Mouse (Mus musculus): ENCODE measurements around the gene Slc16a7.

The Slc16a7 gene

GRCm38 (mm10) chr10:125324871-125325565 is 64.2 kb downstream of the Slc16a7 start:
- in situ Hi-C loops (cut with MboI; ENCODE audit: low sequenced_read_pairs), result no loop called here

- in situ Hi-C loops (cut with MboI; ENCODE audit: low sequenced_read_pairs), result no loop called here
Measured at GRCm38 (mm10) chr10:125324149-125324834, 65.0 kb downstream of the Slc16a7 start.

DNA sequence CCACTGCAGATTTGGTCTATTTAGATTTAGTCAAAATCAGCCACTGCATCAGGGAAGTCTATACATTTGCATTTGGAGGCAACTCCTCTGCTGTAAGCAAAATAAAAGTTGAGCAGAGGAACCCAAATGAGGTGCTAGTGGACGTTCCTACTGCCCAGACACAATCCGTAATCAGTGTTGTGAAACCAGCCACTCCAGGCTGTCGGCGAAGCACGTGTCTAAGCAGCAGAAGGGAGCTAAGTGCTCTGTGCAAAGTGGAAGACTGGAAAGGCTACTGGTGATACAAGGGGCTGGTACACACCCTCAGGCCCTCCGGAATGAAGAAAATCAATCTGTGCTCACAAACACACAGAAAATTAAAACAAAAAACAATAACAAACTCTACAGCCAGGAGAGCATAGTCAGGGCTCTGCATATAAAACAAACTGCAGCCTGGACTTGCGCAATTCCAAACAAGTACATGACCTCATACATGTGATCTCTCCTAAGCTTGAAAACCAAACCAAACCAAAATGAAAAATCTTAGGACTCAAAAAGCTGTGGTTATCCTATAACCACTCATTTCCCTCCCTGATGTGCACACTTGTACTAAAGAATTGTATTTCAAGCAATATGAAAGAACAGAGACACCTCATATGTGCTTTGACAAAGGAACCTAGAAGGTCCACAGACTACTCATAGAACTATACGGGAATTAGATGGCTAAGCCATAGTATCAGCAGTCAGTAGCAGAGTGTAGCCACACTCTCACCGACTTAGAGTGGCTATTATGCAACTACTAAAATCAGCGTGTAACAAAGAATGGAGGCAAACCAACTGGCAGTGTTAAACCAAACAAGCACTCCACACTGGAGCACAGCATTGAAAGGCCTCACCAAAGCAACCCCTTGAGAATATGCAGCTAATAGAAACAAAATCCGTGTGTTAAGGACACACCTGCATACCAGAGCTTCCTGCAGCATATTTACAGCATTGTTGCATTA is 67.5 kb downstream of the Slc16a7 start:
- in situ Hi-C loops (cut with MboI; ENCODE audit: low sequenced_read_pairs), result no loop called here

DNA sequence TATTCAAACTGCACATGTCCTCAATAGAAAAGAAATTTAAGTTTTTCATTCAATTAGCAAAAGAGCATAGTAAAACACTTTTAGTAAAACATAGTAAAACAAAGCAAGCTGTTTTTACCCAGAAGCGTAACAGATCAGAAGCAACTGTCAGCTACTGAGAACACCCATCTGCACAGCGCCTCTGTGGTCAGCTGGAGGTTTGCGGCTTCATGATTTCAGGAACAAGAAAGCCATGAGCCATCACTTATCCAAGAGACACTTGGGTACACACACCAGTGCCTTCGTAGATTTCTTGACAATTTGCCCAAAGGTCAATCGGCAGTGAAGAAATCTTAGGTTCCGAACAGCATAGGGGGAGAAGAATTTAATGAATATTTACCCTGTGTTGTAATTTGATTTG is 71.9 kb downstream of the Slc16a7 start:
- in situ Hi-C loops (cut with MboI; ENCODE audit: low sequenced_read_pairs), result no loop called here

GRCm38 (mm10) chr10:125310855-125311254 is 78.4 kb downstream of the Slc16a7 start:
- in situ Hi-C loops (cut with MboI; ENCODE audit: low sequenced_read_pairs), result no loop called here

DNA sequence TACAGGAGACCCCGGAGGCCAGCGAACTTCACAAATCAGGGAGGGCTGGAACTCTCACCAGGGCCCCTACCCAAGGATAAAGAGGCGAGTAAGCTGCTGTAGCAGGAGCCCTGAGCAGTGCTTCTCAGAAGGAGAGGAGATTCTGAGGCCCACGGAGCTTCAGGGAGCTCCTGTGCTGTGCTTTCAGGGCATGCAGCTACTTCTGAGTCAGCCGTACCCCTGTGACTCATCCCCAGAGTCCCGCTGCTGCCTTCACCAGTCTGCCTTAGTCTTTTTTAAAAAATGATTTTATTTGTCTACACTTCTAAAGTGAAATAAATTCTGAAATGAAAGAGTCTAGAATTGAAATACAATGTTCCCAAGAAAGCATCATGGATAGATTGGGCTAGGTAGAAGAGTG is 91.2 kb downstream of the Slc16a7 start:
- in situ Hi-C loops (cut with MboI; ENCODE audit: low sequenced_read_pairs), result no loop called here

DNA sequence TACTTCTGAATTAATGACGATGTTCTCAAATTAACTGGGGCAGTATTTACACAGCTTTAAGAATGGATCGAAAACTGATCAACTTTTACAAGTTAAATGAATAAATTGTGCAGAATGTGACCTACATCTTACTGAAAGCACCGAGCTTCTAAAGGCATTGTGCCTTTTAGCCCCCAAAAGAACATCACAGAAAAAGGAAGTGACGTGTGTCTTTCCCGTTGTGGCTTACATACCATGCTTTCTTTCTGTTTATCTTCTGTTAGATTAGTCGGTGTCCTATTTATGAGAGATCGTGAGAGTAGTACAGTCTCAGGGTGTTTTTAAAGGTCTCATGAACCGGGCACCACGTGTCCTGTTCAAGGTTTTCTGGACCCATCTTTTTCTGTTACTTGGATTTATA is 98.9 kb downstream of the Slc16a7 start:
- in situ Hi-C loops (cut with MboI; ENCODE audit: low sequenced_read_pairs), result no loop called here

- in situ Hi-C loops (cut with MboI; ENCODE audit: low sequenced_read_pairs), result no loop called here
Measured at GRCm38 (mm10) chr10:125288560-125288959, 100.7 kb downstream of the Slc16a7 start.

DNA sequence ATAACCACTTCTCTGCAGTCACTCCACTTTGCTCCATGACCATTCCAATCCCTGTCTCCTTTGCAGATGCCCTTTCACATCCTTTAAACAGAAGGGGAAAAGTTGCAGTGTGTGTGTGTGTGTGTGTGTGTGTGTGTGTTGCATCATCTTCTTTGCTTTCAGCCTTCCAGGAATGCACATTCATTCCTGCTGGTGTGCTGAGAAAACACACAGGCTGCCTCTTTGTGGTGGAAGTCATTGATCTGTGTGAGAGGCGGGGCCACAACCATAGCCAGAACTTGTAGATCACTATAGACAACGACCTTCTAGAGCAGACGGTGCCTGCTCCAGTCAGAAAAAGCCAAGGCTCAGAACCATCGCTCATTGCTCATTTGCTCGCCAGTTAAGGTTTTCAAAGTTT is 103.9 kb downstream of the Slc16a7 start:
- in situ Hi-C loops (cut with MboI; ENCODE audit: low sequenced_read_pairs), result no loop called here

DNA sequence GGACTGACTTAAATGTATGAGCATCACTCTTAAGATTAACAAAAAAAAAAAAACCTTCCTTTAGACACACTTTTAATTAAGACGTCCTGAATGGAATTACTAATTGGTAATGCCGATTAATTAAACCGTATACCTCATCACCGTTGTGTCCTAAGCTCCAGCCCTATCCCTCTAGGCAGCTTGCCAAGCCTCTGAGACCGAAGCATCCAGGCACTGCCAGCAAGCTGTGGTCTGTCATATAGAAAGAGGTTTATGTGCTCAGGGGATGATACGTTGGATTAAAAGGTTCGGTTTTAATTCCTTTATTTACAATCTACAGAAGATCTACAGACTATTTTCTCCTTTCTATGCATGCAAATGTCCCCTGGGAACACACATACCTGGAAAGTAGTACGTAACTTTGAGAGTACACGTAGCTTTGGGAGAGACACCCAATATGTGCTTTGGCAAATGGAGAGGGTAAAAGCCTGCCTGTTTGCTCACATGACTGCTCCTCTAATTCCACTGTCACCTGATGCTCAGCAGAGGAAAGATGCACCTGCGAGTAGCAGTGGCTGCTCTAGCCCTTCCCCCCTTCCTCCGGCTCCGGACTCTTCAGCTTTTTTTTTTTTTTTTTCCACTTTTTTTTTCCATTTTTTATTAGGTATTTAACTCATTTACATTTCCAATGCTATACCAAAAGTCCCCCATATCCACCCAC is 114.0 kb downstream of the Slc16a7 start:
- in situ Hi-C loops (cut with MboI; ENCODE audit: low sequenced_read_pairs), result no loop called here

DNA sequence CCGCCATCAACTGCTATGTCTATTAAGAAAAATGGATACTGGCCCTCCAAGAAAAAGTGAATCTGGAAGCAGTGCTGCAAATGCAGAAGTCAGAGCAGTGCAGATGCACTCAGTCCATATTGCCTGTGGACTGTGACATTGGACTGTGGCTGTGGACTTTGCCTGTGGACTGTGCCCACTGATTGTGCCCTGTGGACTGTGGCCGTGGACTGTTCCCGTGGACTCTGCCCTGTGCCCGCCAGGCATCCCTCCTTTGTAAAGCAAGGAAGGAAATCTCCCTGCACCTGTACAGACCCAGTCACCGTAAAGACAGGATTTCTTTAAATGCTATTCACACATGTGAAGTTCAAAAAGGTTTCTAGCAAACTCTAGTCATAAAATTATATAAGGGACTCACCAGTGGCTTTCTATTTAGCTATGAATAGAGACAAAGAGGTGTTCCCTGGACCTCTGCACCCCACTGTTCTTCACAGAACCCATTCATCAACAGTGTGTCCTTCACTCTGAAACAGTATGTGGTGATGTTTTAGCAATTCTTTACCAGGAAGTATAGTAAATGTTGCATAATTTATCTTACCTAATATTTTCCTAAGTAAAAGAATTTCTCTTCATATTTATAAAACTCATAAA is 114.6 kb downstream of the Slc16a7 start:
- in situ Hi-C loops (cut with MboI; ENCODE audit: low sequenced_read_pairs), result no loop called here

GRCm38 (mm10) chr10:125273759-125274158 is 115.5 kb downstream of the Slc16a7 start:
- in situ Hi-C loops (cut with MboI; ENCODE audit: low sequenced_read_pairs), result no loop called here

- in situ Hi-C loops (cut with MboI; ENCODE audit: low sequenced_read_pairs), result no loop called here
Measured at GRCm38 (mm10) chr10:125271448-125271847, 117.8 kb downstream of the Slc16a7 start.

DNA sequence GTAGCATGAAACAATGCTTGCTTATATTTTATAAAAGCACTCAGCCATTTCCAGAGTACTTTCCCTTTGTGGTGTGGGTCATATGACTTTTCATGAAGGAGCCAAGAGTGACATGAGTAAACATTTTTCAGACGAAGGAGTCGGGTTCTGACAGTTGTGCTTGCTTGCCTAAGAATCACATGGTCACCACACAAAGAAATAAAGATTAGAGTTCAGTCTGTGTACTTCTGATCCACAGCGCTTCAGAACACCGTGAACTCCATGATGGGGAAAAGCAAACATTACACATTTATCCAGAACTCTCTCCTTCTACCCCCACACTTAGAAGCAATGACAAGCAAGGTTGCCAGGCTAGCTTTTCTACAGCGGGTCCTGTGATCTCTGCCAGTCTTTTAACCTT is 119.0 kb downstream of the Slc16a7 start:
- in situ Hi-C loops (cut with MboI; ENCODE audit: low sequenced_read_pairs), result no loop called here

GRCm38 (mm10) chr10:125266322-125266721 is 122.9 kb downstream of the Slc16a7 start:
- in situ Hi-C loops (cut with MboI; ENCODE audit: low sequenced_read_pairs), result no loop called here

- in situ Hi-C loops (cut with MboI; ENCODE audit: low sequenced_read_pairs), result no loop called here
Measured at GRCm38 (mm10) chr10:125265901-125266300, 123.4 kb downstream of the Slc16a7 start.

- in situ Hi-C loops (cut with MboI; ENCODE audit: low sequenced_read_pairs), result no loop called here
Measured at GRCm38 (mm10) chr10:125265467-125265866, 123.8 kb downstream of the Slc16a7 start.

GRCm38 (mm10) chr10:125264938-125265337 is 124.3 kb downstream of the Slc16a7 start:
- in situ Hi-C loops (cut with MboI; ENCODE audit: low sequenced_read_pairs), result no loop called here

DNA sequence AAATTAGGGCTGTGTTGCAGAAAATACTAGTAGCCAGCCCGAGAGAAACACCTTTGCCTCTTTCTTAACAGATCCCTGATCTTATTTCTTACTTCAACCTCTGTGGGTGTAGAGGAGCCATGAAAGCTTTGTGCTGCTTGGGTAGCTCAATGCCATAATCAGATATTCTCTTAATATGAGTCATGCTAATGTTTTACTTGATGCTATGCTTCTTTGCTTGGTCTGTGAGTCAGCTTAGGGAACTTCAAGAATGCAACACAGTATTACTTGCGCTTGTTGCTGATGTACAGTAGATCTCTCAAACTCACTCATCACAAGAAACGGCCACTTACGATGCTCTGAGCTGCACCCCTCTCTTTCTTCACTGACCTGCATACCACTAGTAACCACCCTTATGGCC is 133.4 kb downstream of the Slc16a7 start:
- in situ Hi-C loops (cut with MboI; ENCODE audit: low sequenced_read_pairs), result no loop called here

DNA sequence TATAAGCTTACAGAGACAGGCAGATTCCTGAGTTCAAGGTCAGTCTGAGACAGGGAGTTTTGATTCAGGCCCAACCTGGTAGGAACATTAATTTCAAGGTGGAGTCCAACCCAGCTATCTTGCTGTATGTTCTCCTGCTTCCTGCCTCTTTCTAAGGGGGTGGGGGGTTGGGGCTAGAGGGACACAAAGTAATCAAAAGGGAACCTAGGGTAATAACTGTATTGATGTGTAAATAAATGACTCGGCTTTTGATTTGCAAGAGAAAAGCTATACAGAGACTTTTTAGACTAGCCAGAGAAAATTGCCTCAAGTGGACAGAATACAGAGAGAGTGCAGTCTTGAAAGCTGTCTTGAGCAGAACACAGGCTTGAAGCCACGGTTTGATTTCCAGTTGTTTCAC is 174.7 kb downstream of the Slc16a7 start:
- in situ Hi-C loops (cut with MboI; ENCODE audit: low sequenced_read_pairs), result no loop called here
